ENCODE assay signal across 14 mouse cellular contexts in the genomic region with DNA sequence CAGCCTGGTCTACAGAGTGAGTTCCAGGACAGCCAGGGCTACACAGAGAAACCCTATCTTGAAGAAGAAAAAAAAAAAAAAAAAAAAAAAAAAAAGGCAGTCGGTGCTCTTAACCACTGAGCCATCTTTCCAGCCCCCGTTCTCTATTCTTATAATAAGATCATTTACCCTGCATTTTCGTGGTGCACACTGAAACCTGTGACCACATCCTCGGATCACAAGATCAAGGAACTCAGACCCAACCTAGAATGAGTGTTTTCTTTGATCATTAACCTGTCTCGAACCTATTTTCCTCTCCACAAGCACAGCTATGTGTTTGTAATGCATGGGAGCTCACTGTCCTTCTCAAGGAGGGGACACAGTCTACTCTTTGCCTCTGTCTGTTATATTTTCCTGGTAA. TPM values are rescaled to one million over a fixed set of nuclear protein-coding genes. Genes with fewer than 3 reads are reported as not detected.
DNase-seq lines count a peak whose midpoint lies in the region.
"Had no signal": no experiment of that assay in that cellular context is flagged by ENCODE, and none has a peak within 500 bp of the region (broad histone marks: within the 10 kb centered on the region; RNA-seq: fewer than 3 reads in every experiment).

No protein-coding gene starts in this region.

- DNase-seq in CD4-positive helper T cell, adult 2 months (ENCODE audit: low read depth, low spot score), result peak; percentile 85
- peak; percentile 69 for DNase-seq in CD4-positive, CD25-positive, alpha-beta regulatory T cell, adult 2 months (ENCODE audit: low read depth, low spot score)
- DNase-seq in T-cell, adult 2 months (ENCODE audit: low spot score), result peak; percentile 80
- DNase-seq in naive thymus-derived CD4-positive, alpha-beta T cell, adult 2 months (ENCODE audit: low read depth), result peak; percentile 87
- no peak for DNase-seq in left cerebral cortex, postnatal 10 days (ENCODE audit: extremely low spot score in 1 of 2, low spot score in 2 of 2)
- no peak for DNase-seq in layer of hippocampus, adult 8-10 months (ENCODE audit: low spot score in 2 of 2)
- DNase-seq in lung, postnatal 10 days, result no peak
- DNase-seq: adrenal gland, postnatal 36 days; cerebellum, adult 2 months; cerebellum, postnatal 10 days; gastrocnemius, postnatal 36 days; heart, adult 11 months; heart, postnatal 10 days; heart, postnatal 4 days had no signal

- intact Hi-C loops in left cerebral cortex, postnatal 10 days (cut with DNase I), result no loop called here

RNA-seq across cellular contexts. Expression of gene Zfp629, which starts 13.0 kb away (rescaled TPM):
- 10 to 100 TPM; 22.3 to 29.8 TPM for total RNA-seq in left cerebral cortex, postnatal 10 days (2021)
- total RNA-seq in layer of hippocampus, adult 8-10 months (2022), result 10 to 100 TPM; 21.7 to 22.6 (median 22.1) TPM

RNA-seq across cellular contexts. Expression of gene Rnf40, which starts 40.1 kb away (rescaled TPM):
- 10 to 100 TPM; 63.8 to 64.1 TPM for total RNA-seq in left cerebral cortex, postnatal 10 days (2021)
- 10 to 100 TPM; 70.0 to 79.2 (median 72.7) TPM for total RNA-seq in layer of hippocampus, adult 8-10 months (2022)

RNA-seq across cellular contexts. Expression of gene Ccdc189, which starts 40.3 kb away (rescaled TPM):
- total RNA-seq in left cerebral cortex, postnatal 10 days (2021), result 1 to 10 TPM; 8.1 to 8.3 TPM
- 10 to 100 TPM in 2 of 4 experiments, 1 to 10 TPM in 2; 7.7 to 12.8 (median 10.1) TPM for total RNA-seq in layer of hippocampus, adult 8-10 months (2022)

RNA-seq across cellular contexts. Expression of gene Phkg2, which starts 55.5 kb away (rescaled TPM):
- 10 to 100 TPM; 71.4 to 76.7 TPM for total RNA-seq in left cerebral cortex, postnatal 10 days (2021)
- total RNA-seq in layer of hippocampus, adult 8-10 months (2022), result 10 to 100 TPM; 74.1 to 82.6 (median 79.2) TPM

Comparison
In these comparisons a context has a peak if more than half of its experiments do, and no peak if none do; other contexts are left out.
1. DNase-seq: peak in CD4-positive helper T cell, adult 2 months (single experiment), CD4-positive, CD25-positive, alpha-beta regulatory T cell, adult 2 months (single experiment), T-cell, adult 2 months (single experiment) and naive thymus-derived CD4-positive, alpha-beta T cell, adult 2 months (single experiment); none in left cerebral cortex, postnatal 10 days (0 of 2), layer of hippocampus, adult 8-10 months (0 of 2) and lung, postnatal 10 days (single experiment).